Mouse (Mus musculus) CD8-positive naive resting alpha-beta T cell, adult 2 months (primary cell): ENCODE results near the gene Aprt.

ENCODE experiments used
- DNase-seq, 2 experiments: peaks; one replicate each; pipeline ENCODE4 v3.0.0; 2022; ENCODE audit warnings: low read depth in 2 of 2, low spot score in 2 of 2

Gene Aprt

DNA sequence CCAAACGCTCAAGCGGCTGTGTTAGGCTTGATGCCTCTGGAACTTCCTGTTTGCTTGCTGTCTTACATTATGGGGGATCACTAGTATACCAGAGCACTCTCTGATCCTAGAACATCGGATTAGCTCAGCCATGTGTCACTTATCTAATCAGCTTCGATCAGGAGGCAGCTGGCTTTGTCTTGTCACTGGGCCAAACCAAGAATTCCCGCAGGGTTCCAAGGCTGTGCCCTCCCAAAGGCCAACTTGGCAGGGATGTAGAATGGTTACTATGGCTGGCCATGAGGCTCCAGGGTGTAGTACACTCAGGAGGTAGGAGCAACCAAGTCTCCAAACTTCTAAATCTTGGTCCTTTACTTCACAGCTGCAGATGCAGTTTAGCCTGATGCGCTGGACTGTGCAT is 9.9 kb downstream of the Aprt start:
- no peak for DNase-seq

DNA sequence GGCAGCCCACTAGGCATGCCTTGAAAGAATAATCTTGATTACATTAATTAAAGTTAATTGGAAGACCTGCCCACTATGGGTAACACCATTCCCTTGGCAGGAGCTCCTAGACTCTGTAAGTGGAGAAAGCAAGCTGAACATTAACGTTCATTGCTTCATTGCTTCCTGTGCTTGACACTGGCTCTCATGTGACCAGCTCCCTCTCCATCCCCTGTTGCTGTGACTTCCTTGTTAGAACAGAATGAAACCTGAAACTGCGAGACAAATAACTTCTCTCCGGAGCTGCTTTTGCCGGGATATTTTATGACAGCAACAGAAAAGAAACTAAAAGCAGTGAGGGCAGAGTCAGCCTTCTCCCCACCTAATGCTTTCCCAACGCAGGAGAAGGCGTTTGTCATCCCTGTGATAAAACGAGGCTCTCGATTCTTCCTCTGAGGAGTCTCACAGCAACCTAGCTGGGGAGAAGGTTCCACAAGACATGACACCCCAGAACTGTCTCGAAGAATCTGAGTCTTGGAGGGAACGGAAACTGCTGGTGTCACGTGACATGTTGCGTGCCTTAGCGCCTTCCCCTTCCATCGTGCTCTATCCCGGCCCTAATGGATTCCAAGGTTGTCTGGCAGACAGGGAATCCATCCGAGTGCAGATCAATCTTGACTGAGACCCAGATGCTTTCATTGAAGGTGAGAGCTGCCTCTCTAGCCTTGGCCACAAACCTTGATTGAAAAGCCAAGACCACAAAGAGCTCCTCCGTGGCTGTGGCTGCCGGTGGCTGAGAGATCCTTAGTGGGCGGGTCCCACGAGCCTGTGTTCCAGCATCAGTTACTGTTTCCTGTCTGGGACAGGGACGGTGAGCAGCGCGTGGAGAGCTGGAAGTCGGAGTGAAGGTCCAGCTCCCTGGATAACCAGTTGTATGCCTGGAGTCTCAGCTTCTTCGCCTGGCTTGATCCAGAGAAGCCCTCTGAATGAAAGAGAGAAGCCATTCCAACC is 12.1 kb downstream of the Aprt start:
- DNase-seq = no peak

DNA sequence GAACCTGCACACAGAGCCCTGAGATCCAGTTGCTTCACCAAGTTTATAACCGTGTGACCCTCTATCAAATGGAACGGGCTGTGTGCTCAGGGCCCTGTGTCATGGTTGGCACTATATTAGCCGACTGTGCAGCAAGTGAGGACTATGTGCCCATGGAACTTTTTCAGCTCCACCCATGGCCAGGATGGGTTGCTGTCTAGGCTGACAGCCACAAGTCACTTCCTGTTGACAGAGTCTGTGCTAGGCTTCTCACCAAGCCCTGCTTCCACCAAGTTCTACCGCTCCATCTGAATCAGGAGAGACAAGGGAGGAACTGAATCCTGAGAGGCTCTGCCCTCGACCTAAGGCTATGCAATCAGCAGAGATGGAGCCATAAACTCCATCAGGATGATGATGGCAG is 15.5 kb downstream of the Aprt start:
- peak; percentile 42 to 57 for DNase-seq

DNA sequence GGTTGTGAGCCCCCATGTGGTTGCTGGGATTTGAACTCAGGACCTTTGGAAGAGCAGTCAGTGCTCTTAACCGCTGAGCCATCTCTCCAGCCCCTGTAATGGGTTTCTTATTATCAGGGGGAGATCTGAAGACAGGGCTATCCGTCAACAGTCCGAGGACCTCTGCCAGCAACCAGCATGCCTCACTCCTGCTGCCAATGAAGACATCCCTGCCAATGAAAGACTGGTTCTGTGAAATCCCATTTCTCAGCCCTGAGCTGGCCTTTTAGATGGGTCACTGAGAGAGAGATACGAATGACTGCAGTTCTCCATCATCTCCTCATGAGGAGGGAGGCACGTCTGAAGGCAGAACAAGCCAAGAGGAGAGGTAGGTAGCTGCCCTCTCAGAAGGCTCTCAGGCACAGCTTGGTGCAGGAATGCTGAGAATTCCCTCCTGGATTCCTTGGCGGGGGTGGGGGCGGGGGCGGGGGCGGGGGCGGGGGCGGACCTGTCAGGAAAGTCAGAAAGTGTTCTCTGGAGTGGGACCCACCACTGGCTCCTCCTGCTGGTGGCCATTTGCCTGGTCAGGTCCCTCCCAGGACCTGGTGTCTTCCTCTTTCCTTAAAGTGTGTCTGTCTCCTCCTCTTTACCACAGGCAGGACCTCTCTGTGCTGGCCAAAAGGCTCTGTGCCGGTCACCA is 17.9 kb downstream of the Aprt start:
- DNase-seq = no peak

DNA sequence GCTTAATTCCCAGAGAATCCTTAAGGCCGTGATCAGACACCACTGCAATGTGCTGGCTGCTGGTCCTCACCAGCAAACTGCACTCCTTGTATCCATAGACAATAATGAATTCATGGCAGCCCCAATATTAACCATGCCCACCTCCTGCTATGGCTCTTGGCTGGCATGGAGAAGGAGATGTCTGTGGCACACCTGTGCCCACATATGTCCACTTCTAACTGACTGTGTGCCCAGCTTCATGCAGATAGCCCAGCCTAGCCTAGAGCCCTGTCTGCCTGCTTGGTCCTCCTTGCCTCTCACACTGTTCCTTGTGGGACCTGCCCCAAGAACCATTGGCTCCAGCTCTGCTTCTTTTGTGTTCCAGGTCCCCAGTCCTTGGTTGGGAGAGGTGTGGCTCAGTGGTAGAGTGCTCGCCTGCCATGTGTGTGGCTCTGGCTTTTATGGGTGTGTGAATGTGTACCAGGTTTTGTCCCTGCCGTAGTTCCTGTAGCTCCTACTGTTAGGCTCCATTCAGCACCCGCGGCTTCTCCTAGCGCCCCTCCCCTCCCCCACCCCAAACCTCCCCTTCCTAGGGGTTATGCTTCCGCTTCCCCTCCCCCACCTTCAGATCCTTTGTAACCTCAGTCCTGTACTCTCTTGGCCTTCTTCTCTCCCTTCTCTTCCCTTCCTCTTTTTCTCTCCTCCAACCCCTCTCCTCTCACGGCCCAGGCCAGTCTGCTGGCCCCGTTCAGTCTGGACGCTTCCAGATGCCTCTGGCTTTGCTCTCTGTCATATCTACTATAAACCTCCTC is 19.3 kb downstream of the Aprt start:
- no peak for DNase-seq

DNA sequence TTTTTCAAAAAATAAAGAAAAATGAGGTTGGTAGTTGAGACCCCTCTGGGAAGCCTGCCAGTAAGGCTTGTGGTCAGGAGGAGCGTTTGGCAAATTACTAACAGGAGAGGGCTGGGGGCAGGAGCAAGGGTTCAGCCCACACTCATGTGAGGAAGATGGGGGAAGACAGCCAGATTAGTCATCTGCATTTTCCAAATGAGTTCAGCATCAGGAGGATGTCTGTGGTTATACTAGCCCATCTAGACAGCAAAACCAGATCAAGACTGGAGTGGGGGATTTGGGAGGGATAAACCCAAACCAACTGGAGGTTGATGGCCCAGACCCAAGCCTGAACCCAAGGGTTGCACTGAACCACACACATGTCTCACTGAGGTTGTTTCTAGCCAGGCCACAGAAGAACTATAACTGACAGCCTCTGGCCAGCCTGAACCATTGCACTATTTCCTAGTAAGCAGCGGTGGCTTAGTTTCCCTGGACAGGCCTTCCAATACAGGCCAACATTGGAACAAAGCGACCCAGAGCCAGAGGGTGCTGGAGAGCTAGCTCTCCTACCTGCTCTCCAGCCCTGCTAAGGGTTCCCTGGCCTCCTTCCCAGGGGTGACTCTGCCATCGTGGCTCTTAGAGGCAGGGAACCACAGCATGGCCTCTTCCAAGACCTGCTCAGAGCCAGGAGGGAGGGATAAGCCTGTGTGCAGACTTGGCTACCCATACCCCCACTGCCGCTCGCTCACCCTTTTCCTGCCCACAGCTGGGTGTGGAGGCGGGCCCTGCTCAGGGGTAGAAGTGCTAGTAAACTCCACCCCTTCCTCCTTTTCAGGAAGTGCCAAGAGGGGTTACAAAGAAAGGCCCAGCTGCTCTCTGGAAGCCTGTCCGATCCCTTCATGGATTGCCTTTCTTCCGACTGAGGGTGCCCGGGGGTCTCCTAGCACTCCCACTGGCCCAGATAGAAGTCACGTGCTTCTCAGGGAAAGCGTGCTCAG is 20.4 kb downstream of the Aprt start:
- DNase-seq = peak; percentile 70 to 72

DNA sequence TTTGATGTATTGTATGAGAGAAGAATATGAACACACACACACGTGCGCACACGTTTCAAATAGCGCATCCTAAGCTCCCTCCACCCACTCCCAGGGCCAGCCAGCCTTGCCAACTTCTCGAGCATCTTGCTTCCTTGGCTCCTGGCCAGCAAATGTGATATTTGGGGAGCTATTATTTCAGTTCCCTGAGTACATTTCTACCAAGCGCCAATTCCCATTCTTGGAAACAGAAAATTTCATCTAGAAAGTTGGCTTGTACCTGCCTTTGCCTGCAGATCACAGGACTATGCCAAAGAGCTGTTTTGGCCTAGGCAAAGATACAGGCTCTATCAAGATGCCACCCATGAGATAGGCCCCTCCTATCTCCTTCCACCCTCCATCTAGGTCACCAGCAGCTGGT is 21.9 kb downstream of the Aprt start:
- no peak for DNase-seq

DNA sequence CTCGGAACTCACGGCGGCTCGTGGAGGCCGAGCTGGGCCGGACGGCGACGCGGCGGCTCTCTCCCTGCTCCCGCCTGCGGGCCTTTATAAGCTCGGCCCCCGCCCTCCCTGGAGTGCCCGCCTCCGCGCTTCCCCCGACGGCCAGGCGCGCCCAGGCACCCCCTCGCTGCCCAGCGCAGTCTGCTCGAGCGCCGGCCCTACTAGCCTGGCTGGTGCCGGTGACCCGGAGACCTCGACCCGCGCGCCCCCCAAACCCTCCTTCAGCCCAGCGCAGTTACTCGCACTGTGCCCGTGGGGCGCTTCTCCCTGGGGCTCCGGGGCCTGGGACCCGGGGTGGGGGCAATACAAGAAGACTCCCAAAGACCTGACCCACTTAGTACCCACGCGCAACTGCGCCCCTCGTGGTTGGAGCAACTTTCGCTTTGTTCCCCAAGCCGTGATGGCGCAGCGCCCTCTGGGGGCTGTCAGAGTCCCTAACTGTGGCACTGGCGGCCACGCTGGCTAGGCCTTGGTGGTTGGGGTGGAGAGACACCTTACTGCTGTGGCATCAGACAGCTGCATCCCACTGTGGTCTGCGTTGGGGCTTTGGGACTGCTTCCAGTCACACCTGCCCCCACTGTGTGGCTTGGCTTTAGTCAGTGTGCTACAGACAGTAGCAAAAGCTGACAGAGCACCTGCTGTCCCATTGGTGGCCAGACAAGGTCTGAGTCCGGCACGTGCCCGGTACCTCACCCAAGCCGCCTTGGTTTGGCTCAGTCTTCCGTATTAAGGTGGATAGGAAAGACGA is 25.3 kb downstream of the Aprt start, which contains the start of gene Piezo1:
Piezo1 (minus strand) TSS at position 65 of the 787 bp plus-strand sequence.
- DNase-seq = peak; percentile 95 to 97

DNA sequence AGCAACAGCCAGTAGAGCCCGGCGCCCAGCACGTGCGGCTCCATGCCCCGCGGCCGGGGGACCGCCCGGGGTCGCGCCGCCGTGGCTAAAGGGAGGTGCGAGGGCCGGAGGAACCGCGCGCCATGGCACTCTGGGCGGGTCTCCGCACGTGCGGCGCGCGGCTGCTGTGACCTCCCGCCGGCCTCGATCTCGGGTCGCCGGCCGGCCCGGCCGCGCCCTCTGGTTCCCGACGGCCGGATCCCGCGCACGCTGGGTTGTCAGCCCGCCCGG is 25.8 kb downstream of the Aprt start:
- no peak for DNase-seq

DNA sequence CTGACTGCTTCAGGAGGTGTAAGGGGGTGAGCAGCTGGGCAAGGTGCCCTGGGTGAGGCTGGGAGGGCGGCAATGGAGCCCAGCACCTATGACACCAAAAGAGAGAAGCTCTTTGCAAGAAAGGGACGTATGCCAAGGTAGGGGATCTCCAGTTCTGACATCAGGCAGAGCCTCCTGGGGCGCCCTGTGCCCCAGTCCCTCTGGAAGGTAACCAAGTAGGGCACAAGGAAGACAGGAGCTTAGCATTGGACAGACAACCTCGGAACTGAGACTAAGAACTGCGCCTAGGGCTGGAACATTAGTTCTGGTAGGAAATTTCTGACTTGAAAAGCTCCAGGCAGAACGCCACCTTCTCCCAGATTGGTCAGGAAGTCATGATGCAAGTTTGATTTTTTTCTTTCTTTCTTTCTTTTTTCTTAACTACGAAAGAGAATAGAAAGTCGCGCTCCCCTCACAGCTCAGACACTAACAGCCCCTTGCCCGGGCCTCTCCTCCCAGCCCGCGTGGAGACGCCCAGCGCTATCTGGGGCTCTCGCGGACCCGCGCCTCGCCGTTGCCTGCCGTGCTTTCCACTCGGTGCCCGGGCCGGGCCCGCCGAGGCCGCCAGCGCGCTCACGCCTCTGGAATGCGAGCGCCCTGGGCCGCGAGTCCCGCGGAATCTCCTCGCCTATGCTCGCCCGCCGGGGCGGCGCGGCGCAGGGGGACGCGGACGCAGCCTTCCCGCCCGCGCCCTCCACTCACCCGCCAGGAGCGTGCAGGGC is 26.3 kb downstream of the Aprt start:
- no peak for DNase-seq

DNA sequence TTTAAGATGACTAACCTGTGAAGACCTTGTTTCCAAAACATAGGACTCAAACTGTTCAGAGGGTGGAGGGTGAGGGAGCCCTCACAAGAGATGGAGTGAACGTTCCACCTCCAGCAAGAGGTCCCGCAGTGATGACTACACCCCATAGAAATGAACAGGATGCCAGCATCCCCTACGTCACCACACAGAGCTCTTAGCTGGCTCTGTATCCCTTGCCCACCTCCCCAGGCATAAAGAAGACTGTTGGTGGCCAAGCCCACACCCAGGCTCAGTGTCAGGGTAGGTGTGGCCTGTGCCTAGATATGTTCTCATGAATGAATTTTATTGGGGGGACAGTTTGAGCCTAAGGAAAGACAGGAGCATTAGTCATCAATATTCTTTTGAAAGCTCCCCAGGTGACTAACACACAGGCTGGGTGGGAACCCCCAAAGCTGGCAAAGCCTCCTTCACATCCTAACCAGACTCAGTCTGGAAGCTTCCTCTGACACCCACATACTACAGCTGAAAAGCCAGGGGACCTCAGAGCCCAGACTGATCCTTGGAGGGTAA is 27.7 kb downstream of the Aprt start:
- DNase-seq = no peak

DNA sequence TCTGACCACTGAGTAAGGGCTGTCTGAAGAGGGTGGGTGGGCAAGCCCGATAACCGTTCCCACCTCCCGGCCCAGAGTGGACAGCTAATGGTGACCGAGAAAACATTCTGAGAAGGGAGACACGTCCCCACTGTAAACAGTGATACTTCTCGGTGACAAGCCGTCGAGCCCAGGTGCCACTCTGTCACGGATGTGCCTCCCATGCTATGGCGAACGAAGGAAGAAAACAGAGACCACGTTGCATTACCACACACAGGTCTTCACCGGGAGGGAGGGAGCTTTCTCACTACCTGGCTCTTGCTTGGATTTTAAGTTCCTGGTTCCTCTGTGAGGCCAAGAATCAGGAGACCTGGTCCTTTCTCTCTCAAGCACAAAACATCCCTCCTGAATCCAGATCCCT is 28.4 kb downstream of the Aprt start:
- no peak for DNase-seq

DNA sequence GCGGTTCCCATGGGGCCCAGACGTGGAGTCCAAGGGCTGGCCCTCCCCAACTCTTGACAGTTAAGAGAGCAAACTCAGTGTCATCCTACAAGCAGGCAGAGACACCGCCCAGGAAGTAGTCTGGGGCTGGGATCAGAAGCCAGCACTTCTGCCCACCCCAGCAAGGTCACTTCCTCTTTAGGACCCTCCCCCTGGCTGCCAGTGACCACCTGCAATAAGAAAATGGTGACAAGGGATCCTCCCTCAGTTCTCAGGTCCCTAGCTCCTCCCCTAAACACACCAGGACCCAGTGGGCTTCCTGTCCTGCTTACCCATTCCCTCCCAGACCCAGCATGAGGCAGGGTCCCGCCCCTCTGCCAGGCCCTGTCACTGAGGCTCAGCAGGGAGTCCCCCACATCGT is 28.9 kb downstream of the Aprt start:
- peak; percentile 51 to 57 for DNase-seq

DNA sequence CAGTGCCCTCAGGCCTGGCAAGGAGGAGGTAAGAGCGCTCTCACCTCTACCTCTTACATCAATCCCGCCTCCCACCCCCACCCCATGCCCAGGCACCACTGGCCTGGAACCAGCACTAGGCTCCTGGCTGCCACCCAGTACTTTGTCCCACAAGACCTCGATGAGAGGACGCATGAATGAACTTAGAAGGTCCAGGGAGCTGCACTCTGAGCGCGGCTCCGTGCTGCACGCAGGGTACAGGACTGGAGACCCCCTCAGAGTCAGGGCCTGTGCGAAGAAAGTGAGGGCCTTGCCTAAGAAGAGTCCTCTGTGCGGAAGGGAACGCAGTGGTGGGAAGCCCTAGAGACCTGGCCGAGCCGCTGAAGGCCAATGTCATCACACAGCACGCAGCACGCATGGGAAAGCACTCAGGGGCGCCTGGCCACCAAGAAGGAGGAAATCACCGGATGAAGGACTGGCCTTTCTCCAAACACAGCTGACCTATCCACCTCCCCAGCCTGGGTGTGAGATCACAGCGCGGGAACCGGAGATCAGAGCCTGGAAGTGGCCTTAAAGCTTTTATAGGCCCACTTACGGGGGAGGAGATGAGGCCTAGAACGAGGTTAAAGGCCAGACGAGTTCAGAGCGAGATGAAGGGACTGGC is 29.8 kb downstream of the Aprt start:
- no peak for DNase-seq

DNA sequence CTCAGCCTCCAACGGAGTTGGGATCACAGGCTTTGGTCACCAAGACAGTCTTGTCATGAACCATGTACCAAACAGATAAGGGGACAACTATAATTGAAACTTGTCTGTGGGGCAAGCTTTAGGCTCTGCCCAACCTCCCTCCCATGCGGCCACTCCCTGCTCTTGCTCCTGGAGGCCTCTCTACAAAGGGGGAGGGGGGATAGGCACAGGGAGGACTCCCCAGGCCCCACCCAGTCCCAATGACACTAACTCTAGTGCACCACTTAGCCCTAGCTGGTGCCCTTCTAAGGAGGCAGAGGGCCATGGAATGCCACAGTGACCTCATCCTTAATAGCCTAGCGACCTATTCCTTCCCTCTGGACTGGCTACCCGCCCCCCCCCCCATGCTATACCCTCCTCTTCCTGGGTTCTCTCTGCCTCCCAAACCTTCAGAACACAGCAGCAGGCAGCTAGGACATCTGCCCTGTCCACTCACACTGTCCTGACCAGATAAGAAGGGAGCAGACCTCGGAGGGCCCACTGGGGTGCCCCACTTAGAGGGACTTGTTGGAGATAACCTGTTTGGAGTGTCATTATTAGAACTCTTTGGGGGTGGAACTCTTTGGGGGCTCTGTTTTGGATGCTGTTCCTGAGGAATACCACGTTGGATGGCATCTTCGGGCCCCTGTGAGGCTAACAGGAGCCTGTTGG is 30.5 kb downstream of the Aprt start:
- DNase-seq = no peak

DNA sequence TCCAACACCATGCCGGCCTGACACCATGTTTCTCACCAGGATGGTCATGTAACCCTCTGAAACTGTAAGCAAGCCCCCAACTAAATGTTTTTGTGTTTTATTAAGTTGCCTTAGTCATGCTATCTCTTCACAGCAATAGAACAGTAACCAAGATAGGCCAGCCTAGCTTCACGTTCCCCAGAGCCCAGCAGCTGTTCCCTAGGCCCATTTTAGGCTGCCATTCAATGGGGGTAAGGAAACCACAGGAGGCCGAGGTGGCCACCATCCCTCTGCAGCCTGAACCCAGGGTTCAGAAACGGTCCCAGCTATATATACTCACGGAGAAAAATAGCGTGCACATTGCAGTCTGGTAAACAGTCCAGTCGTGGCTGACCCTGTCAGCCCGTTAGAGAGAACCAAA is 32.6 kb downstream of the Aprt start:
- DNase-seq = no peak

DNA sequence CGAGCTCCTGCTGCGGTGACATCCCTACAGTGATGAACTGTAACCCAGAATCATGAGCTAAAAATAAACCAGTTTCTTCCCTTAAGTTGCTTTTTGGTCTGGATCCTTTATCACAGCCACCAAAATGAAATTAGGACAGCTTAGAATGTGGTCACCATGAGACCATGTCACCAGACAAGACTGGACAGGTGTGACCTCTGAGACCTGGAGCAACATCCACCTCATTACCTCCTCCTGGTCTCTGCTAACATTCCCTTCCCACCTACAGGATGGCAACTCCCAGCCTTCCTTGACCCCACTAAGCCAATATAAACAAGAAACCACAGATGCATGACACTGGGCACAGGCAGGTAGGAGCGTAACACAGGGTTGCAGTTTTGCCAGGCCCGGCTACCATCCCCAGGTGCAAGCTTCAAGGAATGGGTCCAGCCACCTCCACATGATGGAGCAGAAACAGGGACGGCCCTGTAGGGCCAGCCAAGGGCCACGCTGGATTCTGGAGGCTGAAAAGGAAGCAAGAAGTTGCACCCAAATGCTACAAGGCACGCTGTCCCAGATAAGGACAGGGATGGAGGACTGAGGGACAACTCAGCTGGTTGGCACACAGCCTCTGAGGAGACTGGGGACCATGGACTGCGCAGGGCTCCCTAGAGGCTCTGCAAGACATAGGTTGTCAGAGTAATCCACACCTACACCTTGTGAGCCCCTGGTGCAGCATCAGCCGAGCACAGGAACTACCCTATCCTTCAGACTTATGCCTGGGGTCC is 38.2 kb downstream of the Aprt start:
- no peak for DNase-seq
